Mouse (Mus musculus) kidney, embryonic 14.5 days (tissue): ENCODE measurements around the gene Hells. TPM values are rescaled to one million over a fixed set of nuclear protein-coding genes. Genes with fewer than 3 reads are reported as not detected.

ENCODE experiments used
- ATAC-seq: fragments of 200-750 bp; cut with Nextera tagmentation; 2 replicates; pipeline ENCODE4 v1.8.0; 2017; ENCODE audit warnings: moderate number of reproducible peaks, mild to moderate bottlenecking, moderate TSS enrichment, moderate library complexity; ENCODE audit not compliant: low FRiP score, low TSS enrichment
- H3K27ac ChIP-seq: fragments of 300-500 bp; sonication (generic); 2 replicates; pipeline ENCODE4 v1.5.1; 2014; ENCODE audit warnings: low read depth, mild to moderate bottlenecking, low read length, moderate library complexity, mixed read lengths
- H3K27me3 ChIP-seq: fragments of 300-500 bp; sonication (generic); 2 replicates; pipeline ENCODE4 v1.6.1; 2014; ENCODE audit warnings: mild to moderate bottlenecking, low read length; ENCODE audit not compliant: control insufficient read depth, insufficient read depth
- H3K36me3 ChIP-seq: fragments of 300-500 bp; sonication (generic); 2 replicates; pipeline ENCODE4 v1.6.1; 2014; ENCODE audit warnings: low read length, mixed read lengths; ENCODE audit not compliant: control insufficient read depth, insufficient read depth
- H3K4me1 ChIP-seq: fragments of 300-500 bp; sonication (generic); 2 replicates; pipeline ENCODE4 v1.6.1; 2014; ENCODE audit warnings: low read length, mixed read lengths; ENCODE audit not compliant: control insufficient read depth, insufficient read depth
- H3K4me2 ChIP-seq: fragments of 300-500 bp; sonication (generic); replicated peaks from 2 replicates; pipeline ENCODE4 v1.6.1; 2014; ENCODE audit warnings: low read depth, mild to moderate bottlenecking, low read length
- H3K4me3 ChIP-seq: fragments of 300-500 bp; sonication (generic); 2 replicates; pipeline ENCODE4 v1.5.1; 2014; ENCODE audit warnings: mild to moderate bottlenecking, low read length
- H3K9ac ChIP-seq: fragments of 300-500 bp; sonication (generic); 2 replicates; pipeline ENCODE4 v1.6.1; 2014; ENCODE audit warnings: low read depth, mild to moderate bottlenecking, low read length, moderate library complexity
- H3K9me3 ChIP-seq: fragments of 300-500 bp; sonication (generic); 2 replicates; pipeline ENCODE4 v1.6.1; 2016; ENCODE audit warnings: low read length; ENCODE audit not compliant: control insufficient read depth
- WGBS: fragments of 180-500 bp; shearing (Covaris S2); extraction: QIAGEN DNeasy Blood & Tissue Kit; methylation state at CpG from one replicate; pipeline ENCODE4 v1.1.7; 2014; 5-methylcytosine and 5-hydroxymethylcytosine counted together
- polyA plus RNA-seq: library from polyadenylated mRNA; unstranded; fragments of >200 nt; fragmentation: Nextera tagmentation; extraction: Ambion mirVana; gene quantifications from 2 replicates; pipeline ENCODE4 v1.2.1, GENCODE M21; 2014

Hells gene
- polyA plus RNA-seq: 56.1 and 57.7 TPM in 2 replicates

GRCm38 (mm10) chr19:38930788-38931565 lies at the start of gene Hells:
Hells (plus strand) TSS chr19:38930915.
- Histone ChIP-seq H3K4me2 (peak within 1 kb of the TSS; percentile 84), H3K27ac (peak within 1 kb of the TSS; percentile 81), H3K9ac (peak within 1 kb of the TSS; percentile 97), H3K4me1 (peaks cover 18% of the 10 kb centered on the region; the same call in 1 of the 2 replicates), H3K9me3 (no peaks in the 10 kb centered on the region), H3K4me3 (peak within 1 kb of the TSS; percentile 92), H3K36me3 (peaks cover 35% of the 10 kb centered on the region), H3K27me3 (no peaks in the 10 kb centered on the region)
- ATAC-seq: peak; percentile 87
- WGBS: under 1% methylated on average over 73 of the region's 76 CpGs

- Histone ChIP-seq H3K9ac (no peak overlapping the region), H3K4me2 (no peak overlapping the region), H3K27me3 (no peaks in the 10 kb centered on the region), H3K4me1 (no peaks in the 10 kb centered on the region), H3K36me3 (no peaks in the 10 kb centered on the region), H3K4me3 (no peak overlapping the region), H3K9me3 (no peaks in the 10 kb centered on the region), H3K27ac (no peak overlapping the region)
- WGBS: 86% methylated on average over 12 of the region's 12 CpGs
- no peak for ATAC-seq
These were observed 29.3 kb upstream of the Hells start for GRCm38 (mm10) chr19:38901146-38902135.

- WGBS: 93% methylated on average over 5 of the region's 5 CpGs
- H3K4me1 ChIP-seq: no peaks in the 10 kb centered on the region
- no peak overlapping the region for H3K4me2 ChIP-seq
- H3K4me3 ChIP-seq: no peak overlapping the region
- H3K27me3 ChIP-seq: no peaks in the 10 kb centered on the region
- no peak overlapping the region for H3K9ac ChIP-seq
- H3K9me3 ChIP-seq: no peaks in the 10 kb centered on the region
- no peaks in the 10 kb centered on the region for H3K36me3 ChIP-seq
- ATAC-seq: no peak
- H3K27ac ChIP-seq: no peak overlapping the region
These were observed 28.2 kb upstream of the Hells start for GRCm38 (mm10) chr19:38902501-38902900.

GRCm38 (mm10) chr19:38913786-38914185 lies 16.9 kb upstream of the Hells start:
- H3K27me3 ChIP-seq: no peaks in the 10 kb centered on the region
- WGBS: 94% methylated on average over 9 of the region's 9 CpGs

GRCm38 (mm10) chr19:38914926-38915325 lies 15.8 kb upstream of the Hells start:
- no peaks in the 10 kb centered on the region for H3K9me3 ChIP-seq
- 91% methylated on average over 15 of the region's 15 CpGs for WGBS
- H3K27ac ChIP-seq: no peak overlapping the region
- H3K4me3 ChIP-seq: no peak overlapping the region
- no peak overlapping the region for H3K9ac ChIP-seq
- no peaks in the 10 kb centered on the region for H3K4me1 ChIP-seq
- peaks cover 19% of the 10 kb centered on the region; the same call in 1 of the 2 replicates for H3K36me3 ChIP-seq
- no peak overlapping the region for H3K4me2 ChIP-seq
- no peak for ATAC-seq
- H3K27me3 ChIP-seq: no peaks in the 10 kb centered on the region

More at GRCm38 (mm10) chr19:38913786-38914185, 16.9 kb upstream of the Hells start:
- Histone ChIP-seq H3K4me3 (no peak overlapping the region), H3K27ac (no peak overlapping the region), H3K4me2 (no peak overlapping the region), H3K9me3 (no peaks in the 10 kb centered on the region), H3K4me1 (no peaks in the 10 kb centered on the region), H3K36me3 (peaks cover 19% of the 10 kb centered on the region; the same call in 1 of the 2 replicates), H3K9ac (no peak overlapping the region)
- ATAC-seq: no peak

GRCm38 (mm10) chr19:38915677-38916076 lies 15.0 kb upstream of the Hells start:
- Histone ChIP-seq H3K9me3 (no peaks in the 10 kb centered on the region), H3K27ac (no peak overlapping the region), H3K36me3 (peaks cover 19% of the 10 kb centered on the region; the same call in 1 of the 2 replicates), H3K9ac (no peak overlapping the region), H3K27me3 (no peaks in the 10 kb centered on the region), H3K4me2 (no peak overlapping the region), H3K4me3 (no peak overlapping the region), H3K4me1 (no peaks in the 10 kb centered on the region)
- no peak for ATAC-seq
- WGBS: 65% methylated on average over 3 of the region's 3 CpGs

GRCm38 (mm10) chr19:38928481-38929158 lies 2.1 kb upstream of the Hells start:
- H3K36me3 ChIP-seq: peaks cover 12% of the 10 kb centered on the region
- H3K9ac ChIP-seq: no peak overlapping the region
- H3K27me3 ChIP-seq: no peaks in the 10 kb centered on the region
- no peak overlapping the region for H3K4me2 ChIP-seq
- no peaks in the 10 kb centered on the region for H3K9me3 ChIP-seq
- whole genome bisulfite sequencing: 97% methylated on average over 10 of the region's 11 CpGs
- no peak overlapping the region for H3K27ac ChIP-seq
- H3K4me1 ChIP-seq: peaks cover 18% of the 10 kb centered on the region; the same call in 1 of the 2 replicates
- no peak overlapping the region for H3K4me3 ChIP-seq
- no peak for ATAC-seq

- H3K27ac ChIP-seq: no peak overlapping the region
- no peaks in the 10 kb centered on the region for H3K9me3 ChIP-seq
- peaks cover 18% of the 10 kb centered on the region; the same call in 1 of the 2 replicates for H3K4me1 ChIP-seq
- no peak for ATAC-seq
- peaks cover 22% of the 10 kb centered on the region for H3K36me3 ChIP-seq
- H3K4me2 ChIP-seq: peak overlapping the region; percentile 84
- H3K9ac ChIP-seq: peak overlapping the region; percentile 97; the same call in 1 of the 2 replicates
- 71% methylated on average over 13 of the region's 13 CpGs for WGBS
- H3K27me3 ChIP-seq: no peaks in the 10 kb centered on the region
- peak overlapping the region; percentile 92 for H3K4me3 ChIP-seq
These were observed 1.1 kb upstream of the Hells start for GRCm38 (mm10) chr19:38929471-38930251.
